Mouse (Mus musculus): ENCODE data around the gene Col5a3. TPM values are rescaled to one million over a fixed set of nuclear protein-coding genes. Genes with fewer than 3 reads are reported as not detected.

Gene Col5a3
- polyA plus RNA-seq, 1 experiment from 2014 or later, result 0.02 TPM

DNA sequence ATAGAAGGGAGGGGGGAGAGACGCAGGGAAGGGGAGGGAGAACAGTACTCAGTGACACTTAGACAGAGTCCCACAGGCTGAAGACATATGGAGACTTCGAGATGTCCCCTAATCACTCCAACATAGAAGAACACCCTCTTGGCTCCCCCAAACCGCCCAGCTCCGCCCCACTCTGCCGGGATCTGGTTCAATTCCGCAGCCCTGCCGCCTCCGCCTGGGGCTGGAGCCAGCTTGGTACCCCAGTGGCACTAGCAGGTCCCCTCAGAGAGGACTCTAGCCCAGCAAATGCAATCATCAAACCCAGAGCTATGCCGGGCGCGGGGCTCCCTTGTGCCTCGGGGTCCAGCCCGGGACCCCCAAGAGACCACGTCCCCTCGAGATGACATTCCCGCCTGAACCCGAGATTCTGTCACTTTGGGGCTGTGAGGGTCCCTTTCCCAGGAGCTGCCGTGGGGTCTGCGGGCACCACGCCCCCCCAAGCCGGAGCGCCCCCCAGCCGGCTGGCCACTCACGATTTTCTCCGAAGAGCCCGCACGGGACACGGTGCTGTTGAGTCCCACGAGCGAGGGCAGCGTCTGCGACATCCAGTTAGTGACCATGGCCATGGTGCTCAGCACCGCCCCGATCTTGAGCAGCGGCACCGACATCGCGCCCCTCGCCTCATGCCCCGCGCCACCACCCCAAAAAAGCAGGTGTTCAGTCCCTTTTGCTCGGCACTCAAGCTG lies 88.6 kb downstream of the Col5a3 start:
- H3K27ac ChIP-seq, result no peak overlapping the region
- 3% methylated on average over 42 of the region's 42 CpGs for WGBS (ENCODE audit: insufficient replicate concordance)
- no peak for ATAC-seq
- peak overlapping the region; percentile 72 for H3K4me2 ChIP-seq
- H3K9ac ChIP-seq, result no peak overlapping the region
- H3K36me3 ChIP-seq, result no peaks in the 10 kb centered on the region
- H3K4me1 ChIP-seq, result peaks cover 20% of the 10 kb centered on the region
- no peaks in the 10 kb centered on the region for H3K9me3 ChIP-seq (replicated peaks)
- peaks cover 73% of the 10 kb centered on the region for H3K27me3 ChIP-seq (replicated peaks)
- H3K4me3 ChIP-seq, result peak overlapping the region; percentile 44

DNA sequence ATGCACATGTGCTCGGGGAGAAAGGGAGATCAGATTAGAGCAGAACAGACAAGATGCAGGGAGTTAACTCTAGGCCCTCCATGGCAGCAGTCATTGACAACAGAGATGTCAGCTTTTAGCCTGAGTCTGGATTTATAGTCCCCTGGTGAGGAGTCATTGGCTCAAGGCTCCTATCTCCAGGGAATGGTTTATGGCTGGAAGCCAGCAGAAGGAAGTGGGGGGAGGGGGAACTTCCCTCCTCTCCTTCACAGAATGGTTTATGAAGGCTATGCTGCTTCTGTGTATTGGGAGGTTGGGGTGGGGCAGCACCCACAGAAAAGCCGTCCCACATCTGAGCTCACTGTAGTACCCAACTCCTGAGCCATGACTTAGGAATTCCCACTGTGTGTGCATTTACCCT lies 93.3 kb downstream of the Col5a3 start:
- 34% methylated on average over 2 of the region's 2 CpGs for WGBS (ENCODE audit: insufficient replicate concordance)
- Histone ChIP-seq H3K4me1 (peaks cover 5% of the 10 kb centered on the region), H3K27me3 (replicated peaks) (peaks cover 35% of the 10 kb centered on the region), H3K27ac (no peak overlapping the region), H3K9me3 (replicated peaks) (no peaks in the 10 kb centered on the region), H3K36me3 (no peaks in the 10 kb centered on the region), H3K9ac (no peak overlapping the region), H3K4me3 (no peak overlapping the region), H3K4me2 (no peak overlapping the region)
- no peak for ATAC-seq

Other genes with a start within 250 kb of the Col5a3 start
- 3.5 and 4.4 TPM in 2 replicates for gene Zfp846, start 233.8 kb downstream of the Col5a3 start, polyA plus RNA-seq (2016; fragmentation: Nextera tagmentation; extraction: Ambion mirVana)
- gene Ubl5, start 172.2 kb downstream of the Col5a3 start, polyA plus RNA-seq (2016; fragmentation: Nextera tagmentation; extraction: Ambion mirVana), result 307 TPM in 2 replicates
- 6.2 and 6.4 TPM in 2 replicates for gene Fbxl12, start 170.3 kb downstream of the Col5a3 start, polyA plus RNA-seq (2016; fragmentation: Nextera tagmentation; extraction: Ambion mirVana)
- 37.2 and 39.0 TPM in 2 replicates for gene Pin1, start 163.0 kb downstream of the Col5a3 start, polyA plus RNA-seq (2016; fragmentation: Nextera tagmentation; extraction: Ambion mirVana)
- 0.28 and 0.32 TPM in 2 replicates for gene Olfm2, start 68.7 kb downstream of the Col5a3 start, polyA plus RNA-seq (2016; fragmentation: Nextera tagmentation; extraction: Ambion mirVana)
- gene Rdh8, start 3.4 kb upstream of the Col5a3 start, polyA plus RNA-seq (2016; fragmentation: Nextera tagmentation; extraction: Ambion mirVana), result not detected in 2 replicates
- 7.9 TPM in 2 replicates for gene A230050P20Rik, start 53.6 kb upstream of the Col5a3 start, polyA plus RNA-seq (2016; fragmentation: Nextera tagmentation; extraction: Ambion mirVana)
- gene Angptl6, start 64.7 kb upstream of the Col5a3 start, polyA plus RNA-seq (2016; fragmentation: Nextera tagmentation; extraction: Ambion mirVana), result 10.5 and 11.3 TPM in 2 replicates
- 124 and 132 TPM in 2 replicates for gene Ppan, start 73.1 kb upstream of the Col5a3 start, polyA plus RNA-seq (2016; fragmentation: Nextera tagmentation; extraction: Ambion mirVana)
- 303 and 313 TPM in 2 replicates for gene Eif3g, start 83.6 kb upstream of the Col5a3 start, polyA plus RNA-seq (2016; fragmentation: Nextera tagmentation; extraction: Ambion mirVana)
- gene Dnmt1, start 144.8 kb upstream of the Col5a3 start, polyA plus RNA-seq (2016; fragmentation: Nextera tagmentation; extraction: Ambion mirVana), result 97.3 and 101 TPM in 2 replicates
- gene S1pr2, start 161.7 kb upstream of the Col5a3 start, polyA plus RNA-seq (2016; fragmentation: Nextera tagmentation; extraction: Ambion mirVana), result 6.6 and 6.7 TPM in 2 replicates
- 89.3 and 91.4 TPM in 2 replicates for gene Mrpl4, start 187.7 kb upstream of the Col5a3 start, polyA plus RNA-seq (2016; fragmentation: Nextera tagmentation; extraction: Ambion mirVana)
- 9.9 TPM in 2 replicates for gene Icam1, start 200.9 kb upstream of the Col5a3 start, polyA plus RNA-seq (2016; fragmentation: Nextera tagmentation; extraction: Ambion mirVana)
- 231 and 238 TPM in 2 replicates for gene Icam4, start 214.3 kb upstream of the Col5a3 start, polyA plus RNA-seq (2016; fragmentation: Nextera tagmentation; extraction: Ambion mirVana)
- gene Icam5, start 217.0 kb upstream of the Col5a3 start, polyA plus RNA-seq (2016; fragmentation: Nextera tagmentation; extraction: Ambion mirVana), result 0.42 and 0.45 TPM in 2 replicates